Mouse (Mus musculus): ENCODE measurements at regions not wholly inside any gene's neighbourhood (a gene's known extent, or its start where the extent isn't known, plus 50 kb on each side); places are given as distances from the start of the nearest gene placed in this dataset.

- H3K9ac ChIP-seq (ENCODE audit: low read depth, low read length), result no peak overlapping the region
- no peaks in the 10 kb centered on the region for H3K79me2 ChIP-seq (ENCODE audit: control insufficient read depth, insufficient read depth, low read length)
- TF ChIP-seq CTCF (IDR thresholded peaks at IDR 0.05; ENCODE audit: low read depth, low read length) (no peak), POLR2A (IDR thresholded peaks at IDR 0.05; ENCODE audit: extremely low read depth, insufficient read depth, low read length) (no peak)
- H3K4me3 ChIP-seq (ENCODE audit: insufficient read depth, low read depth, low read length), result no peak overlapping the region
- H3K4me1 ChIP-seq (ENCODE audit: control insufficient read depth, insufficient read depth, low read length), result no peaks in the 10 kb centered on the region
- DNase-seq (ENCODE audit: extremely low read depth, low read depth, low spot score), result no peak
- H3K36me3 ChIP-seq (ENCODE audit: control insufficient read depth, insufficient read depth, low read length), result no peaks in the 10 kb centered on the region
- WGBS, result 82% methylated on average over 3 of the region's 3 CpGs
- no peak overlapping the region for H3K27ac ChIP-seq (replicated peaks; ENCODE audit: insufficient read depth, low read depth, low read length)
- H3K27me3 ChIP-seq (ENCODE audit: control insufficient read depth, insufficient read depth, low read length), result no peaks in the 10 kb centered on the region
These were observed 211.1 kb upstream of the Cxadr start for GRCm38 (mm10) chr16:78090155-78090554.

DNA sequence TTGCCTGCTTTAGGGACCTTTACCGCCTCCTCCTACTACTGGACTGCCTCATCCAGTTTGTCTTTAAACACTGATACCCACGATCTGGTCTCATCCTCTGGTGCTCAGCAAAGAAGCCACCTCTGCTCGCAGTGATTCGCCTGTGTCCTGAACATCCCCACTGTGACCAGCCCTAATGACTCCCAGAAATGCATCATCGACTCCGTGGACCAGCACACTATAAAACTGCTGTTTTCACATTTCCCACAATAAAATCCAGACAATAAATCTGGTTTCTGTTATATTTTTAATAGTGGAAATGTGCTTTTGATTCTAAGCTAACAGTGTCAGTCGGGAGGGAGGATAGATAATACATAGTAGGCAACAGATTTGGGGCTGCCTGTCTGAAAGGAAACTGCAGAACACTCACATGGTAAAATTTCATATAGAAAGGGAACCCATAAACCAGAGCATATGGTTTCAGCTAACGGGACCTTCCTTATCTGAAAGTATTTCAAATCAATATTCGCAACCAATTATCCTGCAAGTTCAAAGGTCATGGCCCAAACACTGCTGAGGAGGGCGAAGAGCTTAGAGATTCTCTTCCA lies 233.7 kb upstream of the Cxadr start:
- TF ChIP-seq CTCF (IDR thresholded peaks at IDR 0.05; ENCODE audit: low read depth, low read length) (no peak), POLR2A (IDR thresholded peaks at IDR 0.05; ENCODE audit: extremely low read depth, insufficient read depth, low read length) (no peak)
- no peaks in the 10 kb centered on the region for H3K36me3 ChIP-seq (ENCODE audit: control insufficient read depth, insufficient read depth, low read length)
- WGBS, result 74% methylated on average over 10 of the region's 10 CpGs

DNA sequence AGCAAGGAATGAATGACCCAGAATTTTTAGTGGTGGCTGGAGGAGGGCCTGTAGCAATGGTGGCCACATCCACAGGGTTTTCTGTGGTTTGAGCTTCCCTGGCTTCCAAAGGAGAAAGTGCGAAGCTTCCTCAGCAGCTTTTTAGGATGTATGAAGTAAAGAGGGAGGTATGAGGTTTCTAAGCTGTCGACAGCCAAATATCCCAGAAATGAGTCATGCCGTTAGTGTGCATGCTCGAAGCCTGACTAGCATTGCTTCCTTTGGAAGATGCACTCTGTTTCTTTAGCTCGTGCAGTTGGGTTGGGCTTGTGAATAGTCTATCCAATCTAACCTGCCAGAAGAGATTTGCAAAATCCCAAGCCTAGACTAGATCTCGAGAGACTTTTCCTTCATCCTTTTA lies 240.8 kb upstream of the Cxadr start:
- Histone ChIP-seq H3K4me1 (ENCODE audit: control insufficient read depth, insufficient read depth, low read length) (no peaks in the 10 kb centered on the region), H3K27ac (replicated peaks; ENCODE audit: insufficient read depth, low read depth, low read length) (no peak overlapping the region), H3K9ac (ENCODE audit: low read depth, low read length) (no peak overlapping the region), H3K4me3 (ENCODE audit: insufficient read depth, low read depth, low read length) (no peak overlapping the region), H3K27me3 (ENCODE audit: control insufficient read depth, insufficient read depth, low read length) (no peaks in the 10 kb centered on the region), H3K79me2 (ENCODE audit: control insufficient read depth, insufficient read depth, low read length) (no peaks in the 10 kb centered on the region), H3K36me3 (ENCODE audit: control insufficient read depth, insufficient read depth, low read length) (no peaks in the 10 kb centered on the region)
- no peak for DNase-seq (ENCODE audit: extremely low read depth, low read depth, low spot score)
- 84% methylated on average over 6 of the region's 6 CpGs for WGBS
- TF ChIP-seq POLR2A (IDR thresholded peaks at IDR 0.05; ENCODE audit: extremely low read depth, insufficient read depth, low read length), result no peak
- TF ChIP-seq CTCF (IDR thresholded peaks at IDR 0.05; ENCODE audit: low read depth, low read length), result no peak

More for the DNA sequence above, 233.7 kb upstream of the Cxadr start:
- H3K27ac ChIP-seq (replicated peaks; ENCODE audit: insufficient read depth, low read depth, low read length), result no peak overlapping the region
- no peak overlapping the region for H3K4me3 ChIP-seq (ENCODE audit: insufficient read depth, low read depth, low read length)
- H3K4me1 ChIP-seq (ENCODE audit: control insufficient read depth, insufficient read depth, low read length), result no peaks in the 10 kb centered on the region
- no peaks in the 10 kb centered on the region for H3K79me2 ChIP-seq (ENCODE audit: control insufficient read depth, insufficient read depth, low read length)
- no peak overlapping the region for H3K9ac ChIP-seq (ENCODE audit: low read depth, low read length)
- H3K27me3 ChIP-seq (ENCODE audit: control insufficient read depth, insufficient read depth, low read length), result no peaks in the 10 kb centered on the region
- no peak for DNase-seq (ENCODE audit: extremely low read depth, low read depth, low spot score)

DNA sequence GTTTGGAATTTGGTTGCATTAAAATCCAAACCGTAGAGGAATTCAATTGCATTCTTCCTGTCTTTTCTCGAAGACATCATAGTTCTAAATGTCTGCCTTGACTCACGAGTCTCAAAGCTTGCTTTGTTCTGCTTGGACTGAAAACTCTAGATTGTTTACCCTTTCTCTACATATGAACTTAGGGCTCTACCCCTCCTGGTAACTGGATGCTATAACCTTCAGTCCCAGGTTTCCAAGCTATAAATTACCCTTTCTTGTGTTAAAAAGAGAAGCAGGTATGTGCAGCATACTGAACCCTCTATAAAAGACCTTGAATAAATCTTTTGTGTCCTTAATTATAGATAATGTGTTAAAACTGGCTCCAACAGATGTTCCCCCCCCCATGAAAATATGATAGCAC lies 243.7 kb upstream of the Cxadr start:
- TF ChIP-seq CTCF (IDR thresholded peaks at IDR 0.05; ENCODE audit: low read depth, low read length), result no peak
- no peak for TF ChIP-seq POLR2A (IDR thresholded peaks at IDR 0.05; ENCODE audit: extremely low read depth, insufficient read depth, low read length)
- 80% methylated on average over 3 of the region's 3 CpGs for WGBS
- Histone ChIP-seq H3K27ac (replicated peaks; ENCODE audit: insufficient read depth, low read depth, low read length) (no peak overlapping the region), H3K4me3 (ENCODE audit: insufficient read depth, low read depth, low read length) (no peak overlapping the region), H3K36me3 (ENCODE audit: control insufficient read depth, insufficient read depth, low read length) (no peaks in the 10 kb centered on the region), H3K9ac (ENCODE audit: low read depth, low read length) (no peak overlapping the region), H3K4me1 (ENCODE audit: control insufficient read depth, insufficient read depth, low read length) (no peaks in the 10 kb centered on the region), H3K27me3 (ENCODE audit: control insufficient read depth, insufficient read depth, low read length) (no peaks in the 10 kb centered on the region), H3K79me2 (ENCODE audit: control insufficient read depth, insufficient read depth, low read length) (no peaks in the 10 kb centered on the region)
- no peak for DNase-seq (ENCODE audit: extremely low read depth, low read depth, low spot score)

GRCm38 (mm10) chr16:78052133-78052532 lies 249.2 kb upstream of the Cxadr start:
- Histone ChIP-seq H3K9ac (ENCODE audit: low read depth, low read length) (no peak overlapping the region), H3K27me3 (ENCODE audit: control insufficient read depth, insufficient read depth, low read length) (no peaks in the 10 kb centered on the region), H3K27ac (replicated peaks; ENCODE audit: insufficient read depth, low read depth, low read length) (no peak overlapping the region), H3K79me2 (ENCODE audit: control insufficient read depth, insufficient read depth, low read length) (no peaks in the 10 kb centered on the region), H3K4me3 (ENCODE audit: insufficient read depth, low read depth, low read length) (no peak overlapping the region), H3K4me1 (ENCODE audit: control insufficient read depth, insufficient read depth, low read length) (no peaks in the 10 kb centered on the region), H3K36me3 (ENCODE audit: control insufficient read depth, insufficient read depth, low read length) (no peaks in the 10 kb centered on the region)
- TF ChIP-seq CTCF (IDR thresholded peaks at IDR 0.05; ENCODE audit: low read depth, low read length) (no peak), POLR2A (IDR thresholded peaks at IDR 0.05; ENCODE audit: extremely low read depth, insufficient read depth, low read length) (no peak)
- no peak for DNase-seq (ENCODE audit: extremely low read depth, low read depth, low spot score)
- WGBS, result 65% methylated on average over 7 of the region's 7 CpGs

DNA sequence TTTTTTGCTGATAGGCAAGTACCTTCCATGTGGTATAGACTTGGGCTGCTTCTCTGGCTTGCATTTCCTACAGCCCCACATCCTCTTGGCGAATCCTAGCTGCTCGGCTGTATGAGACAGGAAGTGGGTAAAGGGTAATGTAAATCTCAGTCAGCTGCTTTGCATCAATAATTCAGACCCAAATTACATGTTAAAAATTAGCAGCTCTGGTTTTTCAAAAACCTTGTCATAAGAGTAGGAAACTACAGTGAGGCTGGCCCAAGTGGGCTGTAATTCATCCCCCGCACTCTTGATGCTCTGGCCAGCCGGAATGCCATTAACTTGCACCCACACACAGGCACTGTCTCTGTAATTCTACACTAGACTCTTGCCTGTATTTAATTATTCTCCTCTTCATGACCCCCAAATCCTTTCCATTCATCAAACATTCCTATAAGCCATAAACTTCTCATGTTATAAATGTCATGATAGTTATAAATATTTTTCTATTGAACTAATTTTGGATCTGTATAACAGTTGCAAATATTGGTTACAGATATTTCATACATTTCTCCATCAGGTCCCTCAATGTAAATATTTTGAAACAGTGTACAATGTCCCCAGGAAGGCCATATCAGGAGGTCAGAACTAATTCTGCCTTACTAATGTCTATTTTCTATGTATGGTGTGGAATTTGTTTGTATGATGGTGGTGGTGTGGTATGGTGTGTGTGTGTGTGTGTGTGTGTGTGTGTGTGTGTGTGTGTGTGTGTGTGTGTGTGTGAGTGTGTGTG lies 261.0 kb upstream of the Cxadr start:
- Histone ChIP-seq H3K79me2 (ENCODE audit: control insufficient read depth, insufficient read depth, low read length) (no peaks in the 10 kb centered on the region), H3K4me3 (ENCODE audit: insufficient read depth, low read depth, low read length) (no peak overlapping the region), H3K27ac (replicated peaks; ENCODE audit: insufficient read depth, low read depth, low read length) (no peak overlapping the region), H3K36me3 (ENCODE audit: control insufficient read depth, insufficient read depth, low read length) (no peaks in the 10 kb centered on the region), H3K4me1 (ENCODE audit: control insufficient read depth, insufficient read depth, low read length) (no peaks in the 10 kb centered on the region), H3K27me3 (ENCODE audit: control insufficient read depth, insufficient read depth, low read length) (no peaks in the 10 kb centered on the region), H3K9ac (ENCODE audit: low read depth, low read length) (no peak overlapping the region)
- 76% methylated on average over 4 of the region's 4 CpGs for WGBS
- no peak for DNase-seq (ENCODE audit: extremely low read depth, low read depth, low spot score)
- TF ChIP-seq POLR2A (IDR thresholded peaks at IDR 0.05; ENCODE audit: extremely low read depth, insufficient read depth, low read length), result no peak
- no peak for TF ChIP-seq CTCF (IDR thresholded peaks at IDR 0.05; ENCODE audit: low read depth, low read length)
